Mouse (Mus musculus) urinary bladder, postnatal 25 days (tissue): ENCODE results near the gene Gm11627.
"Not testable (repeated sequence)": the region's sequence is repeated elsewhere in the genome, so short reads cannot be mapped to it uniquely, and the experiment has no call there.

Experiments used
- DNase-seq: peaks from one replicate; pipeline ENCODE4 v3.0.0; 2022; ENCODE audit warnings: low spot score

Gm11627 gene

DNA sequence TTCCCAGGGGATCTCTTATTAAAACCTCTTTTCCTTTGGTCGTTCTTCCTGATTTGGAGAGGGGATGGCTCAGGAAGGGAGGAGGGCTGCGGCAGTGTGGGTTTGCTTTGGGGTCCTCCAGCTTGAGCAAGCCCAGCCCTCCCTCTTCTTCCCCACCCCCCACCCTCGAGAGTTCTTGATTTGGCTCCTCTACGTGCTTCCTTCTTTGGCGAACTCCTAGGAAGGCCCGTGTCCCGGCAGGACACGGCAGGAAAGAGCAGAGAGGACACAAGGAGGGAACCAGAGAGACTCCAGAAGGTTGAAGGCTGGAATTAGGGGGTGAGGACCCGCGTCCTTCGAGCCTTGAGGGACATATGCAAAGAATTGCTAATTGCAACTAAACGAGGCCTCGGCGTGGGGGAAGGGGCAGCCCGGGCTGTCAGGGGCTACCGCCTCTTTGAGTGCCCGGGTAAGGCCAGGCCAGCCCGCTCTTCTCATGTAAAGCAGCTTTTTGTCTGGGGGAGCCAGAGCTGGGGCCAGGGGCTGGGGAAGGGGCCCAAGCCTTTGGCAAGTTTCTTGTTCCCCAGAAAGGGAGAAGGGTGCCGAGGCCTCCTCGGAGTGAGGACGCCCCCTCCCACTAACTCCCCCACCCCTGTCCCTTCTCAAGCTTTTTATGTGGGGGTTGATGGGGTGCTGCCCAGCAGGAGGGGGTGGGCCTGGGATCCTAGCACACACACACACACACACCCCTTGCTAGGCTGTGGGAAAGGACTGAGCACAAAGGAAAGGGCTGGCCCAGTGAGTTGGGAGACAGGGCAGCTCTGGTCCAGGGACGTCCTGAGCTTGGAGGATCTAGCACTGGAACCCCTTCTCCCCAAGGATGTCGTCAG, at the start of gene Gm11627:
Gene Gm11627 (minus strand): TSS at position 297 of the 869 bp plus-strand sequence.
- DNase-seq: no peak

DNA sequence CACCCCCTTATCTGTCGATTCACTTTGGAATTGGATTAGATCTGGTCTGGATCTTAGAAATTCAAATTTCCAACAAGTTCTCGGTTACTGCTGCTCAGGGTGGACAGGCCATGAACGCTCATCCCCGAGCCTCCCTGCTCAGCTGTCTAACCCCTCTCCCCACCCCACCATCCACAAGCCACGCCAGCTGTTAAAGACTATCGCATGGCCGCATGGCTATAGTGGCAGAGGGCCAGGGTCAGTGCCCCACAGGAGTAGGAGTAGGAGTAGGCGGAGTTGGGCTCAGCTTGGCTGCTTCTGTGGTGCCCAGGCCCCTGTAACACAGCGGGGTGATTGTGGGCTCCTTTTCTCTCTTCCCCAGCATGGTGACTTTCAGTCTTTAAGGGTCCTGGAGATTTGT, 49.3 kb upstream of the Gm11627 start:
- DNase-seq: no peak

DNA sequence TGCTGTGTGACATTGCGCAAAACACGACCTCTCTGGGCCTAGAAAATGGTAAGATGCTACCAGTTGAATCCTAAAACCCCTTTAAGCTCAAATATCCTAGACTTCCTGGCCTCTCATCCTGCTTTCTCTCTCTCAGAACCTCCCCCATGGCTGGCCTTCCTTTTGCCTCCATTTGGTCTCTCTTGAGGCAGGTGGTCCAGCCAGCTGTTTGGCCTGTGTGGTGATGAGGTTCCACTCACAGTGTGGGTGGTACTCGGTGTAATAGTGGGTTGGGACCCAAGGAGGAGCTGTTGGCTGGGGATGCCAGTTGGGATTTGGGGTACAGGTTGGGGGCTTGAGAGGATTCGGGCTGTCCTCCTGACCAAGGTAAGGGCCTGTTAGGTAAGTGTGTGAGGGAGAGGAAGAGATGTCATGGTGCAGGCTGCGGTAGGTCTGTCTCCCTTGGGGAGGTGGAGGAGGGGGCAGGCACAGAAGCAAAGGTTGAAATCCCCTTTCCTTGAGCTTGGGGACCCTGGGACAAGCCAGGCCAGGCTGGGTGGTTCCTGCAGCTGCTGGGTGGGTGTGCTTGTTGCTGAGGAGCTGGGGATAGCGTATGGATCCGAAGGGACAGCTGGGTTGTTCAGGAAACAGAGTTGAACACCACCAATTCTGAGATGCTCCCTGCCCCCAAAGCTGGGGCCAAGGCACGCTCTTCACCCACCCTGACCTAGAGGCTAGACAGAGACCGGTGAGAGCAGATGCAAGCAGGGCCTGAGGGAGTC, 48.1 kb upstream of the Gm11627 start:
- DNase-seq: no peak

DNA sequence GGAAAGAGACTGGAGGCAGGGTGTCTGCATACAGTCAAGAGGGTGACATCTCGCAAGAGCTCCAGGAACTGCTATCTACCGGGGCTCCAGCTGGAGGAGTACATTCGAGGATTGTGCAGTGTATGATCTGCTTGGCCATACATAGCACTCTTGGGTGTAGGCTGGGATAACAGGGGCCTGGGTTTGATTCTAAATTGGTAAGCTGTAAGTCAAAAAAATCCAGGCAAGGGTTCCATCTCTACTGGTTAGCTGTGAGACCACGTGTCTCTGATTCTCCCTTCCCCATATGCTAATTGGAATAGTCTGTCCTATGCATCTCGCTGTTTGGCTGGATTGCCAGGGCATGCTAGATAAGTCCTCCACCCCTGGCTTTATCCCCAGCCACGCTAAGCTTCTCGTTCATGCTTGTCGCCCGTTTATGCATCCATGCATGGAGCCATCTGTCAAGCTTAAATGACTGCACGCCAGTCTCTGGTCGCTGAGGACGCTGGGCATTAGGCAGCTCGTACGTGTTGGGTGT, 45.7 kb upstream of the Gm11627 start:
- no peak for DNase-seq

DNA sequence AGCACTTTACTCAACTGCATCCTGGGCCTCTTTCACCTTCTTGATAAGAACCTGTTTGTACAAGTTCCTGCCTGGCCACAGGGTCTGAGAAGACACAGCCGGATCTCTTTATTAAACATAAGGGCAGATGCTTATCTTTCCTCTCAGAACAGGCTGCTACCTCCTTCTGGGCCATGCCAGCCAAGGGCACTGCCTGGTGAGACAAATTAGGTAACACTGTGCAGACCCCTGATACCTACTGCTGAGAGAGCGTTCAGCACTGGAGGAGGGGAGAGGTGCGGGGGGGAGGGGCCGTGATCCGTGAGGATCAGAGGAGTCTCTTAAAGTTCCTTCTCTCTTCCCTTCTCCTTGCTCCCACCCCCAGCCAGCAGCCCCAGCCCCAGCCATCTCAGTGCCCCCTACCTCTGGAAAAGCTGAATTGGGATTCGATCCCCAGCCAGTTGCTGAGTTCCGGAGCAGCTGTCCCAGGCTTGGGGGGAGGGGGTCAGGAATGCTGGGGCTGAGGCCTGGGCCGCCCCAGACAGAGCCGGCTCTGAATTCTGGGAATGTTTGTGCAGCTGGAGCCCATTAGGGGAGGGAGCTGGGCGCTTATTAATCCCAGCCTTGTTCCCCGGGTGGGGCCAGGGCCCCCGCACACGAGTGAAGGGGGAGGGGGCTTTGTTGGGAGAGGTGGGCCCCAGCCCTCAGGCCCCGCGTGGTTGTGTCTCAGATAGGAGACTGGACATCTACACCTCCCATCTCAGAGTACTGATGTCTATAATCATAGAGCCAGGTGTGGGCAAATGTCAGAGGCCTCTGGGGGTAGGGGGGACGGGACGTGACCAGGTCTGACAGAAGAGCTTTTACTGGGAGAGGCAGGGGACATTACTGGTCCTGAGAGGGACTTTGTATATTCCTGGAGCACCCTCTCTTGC, 44.9 kb upstream of the Gm11627 start:
- DNase-seq: peak; percentile 46

DNA sequence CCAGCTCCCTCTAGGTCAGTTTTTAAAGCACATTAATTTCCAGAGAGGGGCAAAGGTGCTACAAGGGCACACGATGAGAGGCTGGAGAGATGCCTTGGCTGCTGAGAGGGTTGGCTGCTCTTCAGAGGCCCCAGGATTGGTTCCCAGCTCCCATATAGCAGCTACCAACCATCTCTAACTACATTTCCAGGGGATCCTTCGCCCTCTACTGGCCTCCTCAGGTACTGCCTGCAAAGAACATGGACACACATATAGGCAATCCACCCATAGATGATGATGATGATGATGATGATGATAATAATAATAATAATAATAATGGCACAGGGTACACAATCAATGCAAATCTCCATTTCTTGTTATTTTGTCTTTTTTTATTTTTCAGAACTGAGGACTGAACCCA, 40.2 kb upstream of the Gm11627 start:
- no peak for DNase-seq

DNA sequence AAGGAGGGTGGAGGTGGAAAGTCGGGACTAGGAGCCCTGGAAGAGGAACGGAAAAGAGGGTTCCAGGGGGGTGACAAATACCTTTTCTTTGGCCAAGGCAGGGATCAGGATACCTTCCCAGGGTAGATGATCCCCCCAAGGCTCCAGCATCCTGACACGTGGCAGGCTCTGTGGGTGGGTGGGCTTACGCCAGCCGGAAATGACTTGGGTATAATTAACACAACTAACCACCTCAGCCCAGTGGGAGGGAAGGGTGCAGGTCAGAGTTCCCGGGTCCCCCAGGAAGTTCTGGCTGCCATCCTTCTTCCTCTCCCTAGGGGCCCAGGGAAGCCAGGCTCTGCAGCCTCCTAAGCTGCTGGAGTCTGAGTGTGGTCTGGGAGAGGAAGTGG, 32.0 kb upstream of the Gm11627 start:
- DNase-seq: no peak

DNA sequence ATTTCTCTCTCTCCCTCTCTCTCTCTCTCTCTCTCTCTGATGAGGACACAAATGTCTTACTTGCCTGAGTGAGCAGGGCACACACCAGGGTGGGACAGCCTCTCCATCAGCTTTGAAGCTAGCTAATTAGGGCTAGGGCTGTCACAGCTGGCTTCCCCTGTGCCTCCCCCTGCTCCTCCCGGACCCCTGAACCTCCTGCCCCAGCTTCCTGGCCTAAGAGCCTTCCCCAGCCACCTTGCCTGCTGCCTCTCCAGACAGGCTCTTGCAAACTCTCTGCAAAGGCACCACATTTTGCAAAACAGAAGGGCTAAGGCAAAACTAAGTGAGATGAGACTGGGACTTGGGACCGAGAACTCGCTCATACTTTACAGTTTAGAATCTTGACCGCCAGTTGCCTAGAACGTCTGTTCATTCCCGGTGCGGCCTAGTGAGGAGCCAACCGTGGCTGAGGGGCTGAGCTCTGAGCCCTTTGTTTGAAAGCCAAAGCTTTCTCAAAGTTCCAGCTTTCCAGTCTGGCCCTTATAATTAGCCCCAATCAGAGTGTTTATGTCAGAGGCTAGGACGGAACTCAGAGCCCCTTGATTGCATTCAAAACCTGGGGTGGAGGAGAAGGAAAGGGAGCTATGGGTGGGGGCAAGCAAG, 31.5 kb upstream of the Gm11627 start:
- DNase-seq: no peak

DNA sequence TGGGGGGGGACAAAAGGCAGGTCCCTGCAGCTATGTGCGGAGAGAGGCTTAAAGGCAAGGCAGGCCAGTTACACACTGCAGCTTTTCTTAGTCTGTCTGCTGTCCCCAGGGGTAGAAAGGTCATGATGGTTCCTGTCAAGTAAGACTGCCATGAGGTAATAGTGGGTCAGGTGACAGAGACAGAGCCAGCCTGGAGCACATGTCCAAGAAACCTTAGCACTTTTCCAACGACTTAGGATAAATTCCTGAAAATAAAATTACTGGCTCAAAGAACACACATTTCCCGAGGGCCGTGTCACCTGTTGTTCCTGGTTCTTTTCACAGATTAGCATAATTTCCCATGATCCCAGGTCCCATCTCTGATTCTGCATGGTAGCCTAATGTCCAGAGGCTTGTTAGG, 31.0 kb upstream of the Gm11627 start:
- DNase-seq: no peak

DNA sequence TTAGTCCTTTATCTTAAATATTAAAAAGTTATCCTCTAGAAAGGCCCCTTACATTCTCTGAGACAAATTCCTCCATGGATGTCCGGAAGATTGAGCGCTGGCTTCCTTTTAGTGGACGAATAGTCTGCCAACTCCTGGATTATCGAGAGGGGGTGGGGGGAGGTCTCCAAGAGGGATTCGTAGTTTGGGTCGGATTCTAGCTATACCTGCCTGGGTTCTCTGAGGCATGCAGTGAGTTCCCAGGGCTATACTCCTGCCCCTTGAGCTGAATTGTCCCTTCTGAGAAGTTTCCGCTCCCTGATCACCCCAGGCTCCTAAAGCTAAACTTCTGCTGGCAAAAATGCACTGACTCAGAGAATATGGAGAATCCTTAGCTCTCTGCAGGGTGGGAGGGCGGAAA, 30.2 kb upstream of the Gm11627 start:
- DNase-seq: no peak

DNA sequence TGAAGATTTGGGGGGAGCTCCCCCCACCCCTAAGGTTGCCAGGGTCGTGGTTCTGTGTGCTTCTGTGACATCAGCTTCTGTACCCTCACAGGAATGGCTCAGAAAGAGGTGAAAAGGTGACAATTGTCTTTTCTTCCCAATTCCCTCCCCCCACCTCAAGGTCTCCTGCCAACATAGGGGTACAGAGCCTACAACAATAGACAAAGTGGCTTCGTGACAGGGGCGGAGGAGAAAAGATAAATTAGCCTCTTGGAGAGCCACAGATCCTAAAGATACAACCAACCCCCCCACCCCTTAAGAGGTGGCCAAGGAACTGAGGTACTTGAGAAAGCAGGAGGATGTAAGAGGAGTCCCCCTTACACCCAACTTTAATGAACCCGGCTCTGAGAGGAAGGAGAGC, 29.4 kb upstream of the Gm11627 start:
- DNase-seq: no peak

DNA sequence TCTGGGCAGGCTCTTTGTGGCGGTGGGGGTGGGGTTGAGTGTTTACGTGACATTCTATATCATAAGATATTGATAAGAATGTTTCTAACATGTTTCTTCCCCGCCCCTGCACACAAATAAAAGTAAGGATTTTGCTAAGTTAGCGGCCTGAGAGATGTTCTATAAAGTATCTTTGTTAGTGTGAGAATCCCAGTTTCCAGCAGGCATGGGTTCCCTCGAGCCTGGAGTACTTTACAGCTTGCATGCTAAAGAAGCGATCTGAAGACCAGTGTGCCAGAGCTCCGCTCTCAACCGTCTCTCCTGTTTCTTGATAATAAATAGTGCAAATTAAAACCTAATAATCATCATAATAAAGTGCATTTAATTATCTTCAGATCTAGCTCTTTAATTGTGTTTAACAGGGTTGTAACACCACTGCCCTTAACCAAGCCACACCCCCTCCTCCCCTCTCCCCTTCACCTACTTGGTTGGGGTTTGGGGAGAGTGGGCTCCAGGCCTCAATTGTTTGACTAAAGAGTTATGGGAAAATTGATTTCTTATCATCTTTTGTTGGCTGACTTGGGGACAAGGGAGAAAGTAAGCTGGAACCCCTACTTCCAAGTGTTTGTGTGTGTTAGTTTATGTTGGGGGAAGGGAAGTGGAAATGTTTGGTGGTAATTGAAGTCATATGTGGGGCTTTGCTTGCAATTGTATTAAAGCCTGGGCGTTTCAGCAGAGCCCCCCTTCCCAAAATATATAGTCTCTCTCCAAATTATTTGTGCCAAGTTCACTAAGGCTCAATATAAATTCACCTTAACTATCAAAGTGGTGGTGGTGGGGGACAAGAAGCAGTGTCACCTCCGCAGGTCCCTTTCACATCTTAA, 28.7 kb upstream of the Gm11627 start:
- no peak for DNase-seq

DNA sequence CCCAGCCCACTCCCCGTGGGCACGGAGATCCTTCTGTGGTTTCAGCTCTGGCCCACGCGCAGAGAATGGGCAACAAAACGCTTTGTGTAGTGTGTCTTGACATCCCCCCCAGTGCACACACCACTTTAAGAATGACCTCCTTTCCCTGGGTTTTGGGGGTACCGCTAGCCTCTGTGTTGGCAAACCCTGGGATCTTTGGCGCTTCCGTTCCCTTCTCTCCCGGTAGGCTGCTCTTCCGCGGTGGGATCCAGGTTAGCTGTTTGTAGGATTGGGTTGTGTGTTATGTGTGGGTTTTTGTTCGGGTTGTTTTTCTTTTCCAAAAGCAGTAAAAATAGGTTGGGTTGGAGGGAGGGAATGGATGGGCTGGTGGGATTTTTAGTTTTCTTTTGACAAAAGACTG, 27.9 kb upstream of the Gm11627 start:
- DNase-seq: not testable (repeated sequence)

DNA sequence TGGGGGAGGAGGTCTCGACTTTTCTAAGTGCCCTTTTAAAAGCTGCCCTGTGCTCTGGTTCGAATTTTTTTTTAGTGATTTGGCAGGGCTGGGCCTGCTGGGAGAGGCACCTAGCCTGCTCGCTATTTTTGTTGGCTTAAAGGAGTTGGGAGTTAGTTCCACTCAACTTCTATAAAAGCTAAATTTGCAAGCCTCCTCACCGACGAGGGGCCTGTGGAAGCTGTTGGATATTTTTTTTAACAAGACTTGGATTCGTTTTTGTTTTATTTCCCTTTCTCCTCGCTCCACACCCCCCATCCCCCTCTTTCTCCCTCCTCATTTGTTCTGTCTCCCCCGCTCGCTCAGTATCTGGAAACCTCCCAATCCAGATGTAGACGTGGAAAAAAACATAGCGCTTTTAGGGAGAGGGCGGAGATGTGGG, 27.5 kb upstream of the Gm11627 start:
- no peak for DNase-seq

DNA sequence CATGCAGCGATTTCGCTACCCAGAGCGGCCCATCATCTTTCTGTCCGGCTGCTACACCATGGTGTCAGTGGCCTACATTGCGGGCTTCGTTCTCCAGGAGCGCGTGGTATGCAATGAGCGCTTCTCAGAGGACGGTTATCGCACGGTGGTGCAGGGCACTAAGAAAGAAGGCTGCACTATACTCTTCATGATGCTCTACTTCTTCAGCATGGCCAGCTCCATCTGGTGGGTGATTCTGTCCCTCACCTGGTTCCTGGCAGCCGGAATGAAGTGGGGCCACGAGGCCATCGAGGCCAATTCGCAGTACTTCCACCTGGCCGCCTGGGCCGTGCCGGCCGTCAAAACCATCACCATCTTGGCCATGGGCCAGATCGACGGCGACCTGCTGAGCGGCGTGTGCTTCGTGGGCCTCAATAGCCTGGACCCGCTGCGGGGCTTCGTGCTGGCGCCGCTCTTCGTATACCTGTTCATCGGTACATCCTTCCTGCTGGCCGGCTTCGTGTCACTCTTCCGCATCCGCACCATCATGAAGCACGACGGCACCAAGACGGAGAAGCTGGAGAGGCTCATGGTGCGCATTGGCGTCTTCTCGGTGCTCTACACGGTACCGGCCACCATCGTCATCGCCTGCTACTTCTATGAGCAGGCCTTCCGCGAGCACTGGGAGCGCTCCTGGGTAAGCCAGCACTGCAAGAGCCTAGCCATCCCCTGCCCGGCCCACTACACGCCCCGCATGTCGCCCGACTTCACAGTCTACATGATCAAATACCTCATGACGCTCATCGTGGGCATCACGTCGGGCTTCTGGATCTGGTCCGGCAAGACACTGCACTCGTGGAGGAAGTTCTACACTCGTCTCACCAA, 26.5 kb upstream of the Gm11627 start:
- DNase-seq: peak; percentile 35

DNA sequence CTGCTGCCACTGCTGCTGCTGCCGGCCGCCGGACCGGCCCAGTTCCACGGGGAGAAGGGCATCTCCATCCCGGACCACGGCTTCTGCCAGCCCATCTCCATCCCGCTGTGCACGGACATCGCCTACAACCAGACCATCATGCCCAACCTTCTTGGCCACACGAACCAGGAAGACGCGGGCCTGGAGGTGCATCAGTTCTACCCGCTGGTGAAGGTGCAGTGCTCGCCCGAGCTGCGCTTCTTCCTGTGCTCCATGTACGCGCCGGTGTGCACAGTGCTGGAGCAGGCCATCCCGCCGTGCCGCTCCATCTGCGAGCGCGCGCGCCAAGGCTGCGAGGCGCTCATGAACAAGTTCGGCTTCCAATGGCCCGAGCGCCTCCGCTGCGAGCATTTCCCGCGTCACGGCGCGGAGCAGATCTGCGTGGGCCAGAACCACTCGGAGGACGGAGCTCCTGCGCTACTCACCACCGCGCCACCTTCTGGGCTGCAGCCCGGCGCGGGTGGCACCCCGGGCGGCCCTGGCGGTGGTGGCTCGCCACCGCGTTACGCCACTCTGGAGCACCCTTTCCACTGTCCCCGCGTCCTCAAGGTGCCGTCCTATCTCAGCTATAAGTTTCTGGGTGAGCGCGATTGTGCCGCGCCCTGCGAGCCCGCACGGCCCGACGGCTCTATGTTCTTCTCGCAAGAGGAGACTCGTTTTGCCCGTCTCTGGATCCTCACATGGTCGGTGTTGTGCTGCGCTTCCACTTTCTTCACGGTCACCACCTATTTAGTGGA, 25.7 kb upstream of the Gm11627 start:
- DNase-seq: peak; percentile 29

DNA sequence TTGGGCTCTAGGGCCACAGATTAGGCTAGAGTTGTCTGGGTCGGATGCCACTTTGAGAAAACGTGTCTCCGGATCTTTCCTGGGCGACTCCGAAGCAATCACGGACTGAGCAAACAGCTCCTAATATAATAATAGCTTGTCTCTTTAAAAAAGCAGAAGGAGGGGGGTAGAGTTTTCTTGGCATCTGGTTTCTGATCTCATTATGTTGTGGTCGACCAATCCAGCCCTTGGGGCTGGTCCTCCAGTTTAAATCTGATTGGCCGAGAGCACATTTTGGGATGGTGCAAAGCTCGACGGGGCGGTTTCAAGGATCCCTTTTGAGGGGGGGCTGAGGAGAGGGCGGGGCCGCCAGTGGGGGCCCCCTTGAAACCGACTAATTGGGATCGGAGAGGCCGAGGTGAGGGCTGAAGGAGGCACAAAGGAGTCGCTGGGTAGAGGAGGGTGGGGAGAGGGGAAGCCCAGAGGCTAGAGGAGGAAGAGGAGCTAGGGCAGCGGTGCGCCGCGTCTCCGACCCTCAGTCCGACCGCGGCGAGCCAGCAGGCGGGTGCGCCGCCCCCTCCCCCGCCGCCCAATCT, 24.8 kb upstream of the Gm11627 start, which contains the start of gene Fzd2:
Gene Fzd2 (plus strand): TSS at position 387 of the 575 bp plus-strand sequence.
- DNase-seq: peak; percentile 69

DNA sequence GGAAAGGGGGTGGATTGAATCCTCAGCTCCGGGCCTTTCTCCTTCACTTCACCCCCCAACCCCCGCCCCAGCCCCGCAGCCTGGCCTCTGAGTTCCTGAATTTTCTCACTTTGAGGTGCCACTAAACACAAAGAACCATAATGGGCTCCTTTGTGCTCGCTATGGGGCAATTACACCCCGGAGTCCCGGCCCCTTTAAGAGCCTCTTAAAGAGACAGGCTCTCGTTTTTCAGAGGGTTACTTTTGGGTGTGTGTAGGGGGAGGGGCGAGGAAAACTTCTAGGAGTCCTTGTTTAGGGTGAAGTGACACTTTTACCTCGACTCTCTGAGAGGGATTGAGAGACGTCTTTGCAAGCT, 24.2 kb upstream of the Gm11627 start:
- DNase-seq: peak; percentile 58
